Comparison of ENCODE assay signal across 24 mouse cellular contexts in genomic region chr1:53866374-53866902, GRCm38 (mm10).
A peak's percentile ranks its signal among the peaks of the same experiment; 100 is the strongest.
DNase-seq lines count a peak whose midpoint lies in the region; ATAC-seq and TF ChIP-seq lines count a peak whose summit lies in the region.
"Had no signal": no experiment of that assay in that cellular context is flagged by ENCODE, and none has a peak within 500 bp of the region (broad histone marks: within the 10 kb centered on the region; RNA-seq: fewer than 3 reads in every experiment).

No protein-coding gene starts in this region.

- H3K27ac ChIP-seq in forebrain, embryonic 11.5 days (ENCODE audit: low read depth, low read length) = no peak overlapping the region
- H3K27ac ChIP-seq in forebrain, postnatal 0 days (ENCODE audit: low read depth, low read length) = no peak overlapping the region
- peak overlapping the region; percentile 72 for H3K27ac ChIP-seq in ES-Bruce4 (ENCODE audit: insufficient read depth, low read length)
- H3K27ac ChIP-seq: embryonic facial prominence, embryonic 15.5 days; heart, embryonic 15.5 days; hindbrain, embryonic 14.5 days; kidney, postnatal 0 days; left cerebral cortex, adult 2 months; liver, embryonic 13.5 days had no signal

- H3K9ac ChIP-seq in forebrain, embryonic 11.5 days (ENCODE audit: low read length) = no peak overlapping the region
- no peak overlapping the region for H3K9ac ChIP-seq in forebrain, postnatal 0 days
- no peak overlapping the region for H3K9ac ChIP-seq in ES-Bruce4 (ENCODE audit: low read depth, poor library complexity, severe bottlenecking)
- H3K9ac ChIP-seq: embryonic facial prominence, embryonic 15.5 days; heart, embryonic 15.5 days; hindbrain, embryonic 14.5 days; liver, embryonic 13.5 days; lung, embryonic 14.5 days had no signal

- peak; percentile 89 for TF ChIP-seq EP300 in ES-Bruce4 (IDR thresholded peaks at IDR 0.05; ENCODE audit: insufficient read depth, low read depth, low read length)

- no peak for TF ChIP-seq POLR2A in ES-Bruce4 (IDR thresholded peaks at IDR 0.05; ENCODE audit: insufficient read depth, low read length)

- no peak for TF ChIP-seq CTCF in forebrain, postnatal 0 days (IDR thresholded peaks at IDR 0.05; ENCODE audit: low read depth)
- TF ChIP-seq CTCF in ES-Bruce4 (IDR thresholded peaks at IDR 0.05; ENCODE audit: low read depth, low read length) = no peak

- no peak overlapping the region for H3K4me3 ChIP-seq in forebrain, embryonic 11.5 days (ENCODE audit: low read depth, low read length)
- no peak overlapping the region for H3K4me3 ChIP-seq in forebrain, postnatal 0 days (ENCODE audit: low read depth, low read length)
- H3K4me3 ChIP-seq in ES-Bruce4 (ENCODE audit: low read depth, low read length) = no peak overlapping the region
- H3K4me3 ChIP-seq: embryonic facial prominence, embryonic 15.5 days; heart, embryonic 15.5 days; left cerebral cortex, adult 2 months; liver, embryonic 13.5 days had no signal

- H3K9me3 ChIP-seq in forebrain, embryonic 11.5 days (ENCODE audit: control insufficient read depth, low read length) = no peaks in the 10 kb centered on the region
- no peaks in the 10 kb centered on the region for H3K9me3 ChIP-seq in forebrain, postnatal 0 days (ENCODE audit: low read length)
- no peaks in the 10 kb centered on the region for H3K9me3 ChIP-seq in ES-Bruce4 (replicated peaks; ENCODE audit: control insufficient read depth, insufficient read depth, low read length, poor library complexity, severe bottlenecking)
- H3K9me3 ChIP-seq: embryonic facial prominence, embryonic 15.5 days; heart, embryonic 15.5 days; liver, embryonic 13.5 days had no signal

- WGBS in forebrain, embryonic 11.5 days = 11% methylated on average over 3 of the region's 3 CpGs
- WGBS in forebrain, postnatal 0 days = 11% methylated on average over 3 of the region's 3 CpGs

- ATAC-seq in forebrain, embryonic 11.5 days (replicated peaks; ENCODE audit: low FRiP score) = peak; percentile 67; the same call in 1 of the 2 replicates
- no peak for ATAC-seq in forebrain, postnatal 0 days
- ATAC-seq: midbrain, embryonic 16.5 days had no signal

- H3K4me1 ChIP-seq in forebrain, embryonic 11.5 days (replicated peaks; ENCODE audit: control insufficient read depth, insufficient read depth, low read length) = no peaks in the 10 kb centered on the region
- no peaks in the 10 kb centered on the region for H3K4me1 ChIP-seq in forebrain, postnatal 0 days (ENCODE audit: insufficient read depth)
- H3K4me1 ChIP-seq in ES-Bruce4 (ENCODE audit: control insufficient read depth, insufficient read depth, low read length) = peaks cover 2% of the 10 kb centered on the region
- H3K4me1 ChIP-seq: embryonic facial prominence, embryonic 15.5 days; heart, embryonic 15.5 days; liver, embryonic 13.5 days had no signal

- no peaks in the 10 kb centered on the region for H3K36me3 ChIP-seq in forebrain, embryonic 11.5 days (ENCODE audit: control insufficient read depth, insufficient read depth, low read length)
- H3K36me3 ChIP-seq in forebrain, postnatal 0 days (ENCODE audit: insufficient read depth) = no peaks in the 10 kb centered on the region; the same call in 1 of the 2 replicates
- no peaks in the 10 kb centered on the region for H3K36me3 ChIP-seq in ES-Bruce4 (ENCODE audit: control insufficient read depth, insufficient read depth, low read length, poor library complexity, severe bottlenecking)
- H3K36me3 ChIP-seq: embryonic facial prominence, embryonic 15.5 days; heart, embryonic 15.5 days; liver, embryonic 13.5 days had no signal

- no peaks in the 10 kb centered on the region for H3K27me3 ChIP-seq in forebrain, embryonic 11.5 days (ENCODE audit: control insufficient read depth, insufficient read depth, low read length)
- no peaks in the 10 kb centered on the region for H3K27me3 ChIP-seq in forebrain, postnatal 0 days (ENCODE audit: insufficient read depth, low read length)
- no peaks in the 10 kb centered on the region for H3K27me3 ChIP-seq in ES-Bruce4 (ENCODE audit: control insufficient read depth, insufficient read depth, low read length, poor library complexity, severe bottlenecking)
- H3K27me3 ChIP-seq: embryonic facial prominence, embryonic 15.5 days; heart, embryonic 15.5 days; liver, embryonic 13.5 days had no signal

- H3K4me2 ChIP-seq in forebrain, embryonic 11.5 days (ENCODE audit: low read depth, low read length, severe bottlenecking) = no peak overlapping the region
- no peak overlapping the region for H3K4me2 ChIP-seq in forebrain, postnatal 0 days (ENCODE audit: low read depth)
- H3K4me2 ChIP-seq: embryonic facial prominence, embryonic 15.5 days; heart, embryonic 15.5 days; hindbrain, embryonic 14.5 days; liver, embryonic 13.5 days; lung, embryonic 14.5 days had no signal

- DNase-seq in forebrain, embryonic 11.5 days (ENCODE audit: low spot score) = no peak
- no peak for DNase-seq in forebrain, postnatal 0 days
- DNase-seq in R1 (ENCODE audit: low read depth, low spot score) = peak; percentile 89
- DNase-seq in embryo, embryonic 9.5 days (ENCODE audit: extremely low spot score) = peak; percentile 14
- no peak for DNase-seq in lung, adult 18-20 months
- DNase-seq in urinary bladder, postnatal 14 days (ENCODE audit: low spot score) = no peak
- no peak for DNase-seq in layer of hippocampus, postnatal 10 days (ENCODE audit: low spot score in 2 of 2)
- DNase-seq: adrenal gland, adult 2 months; cerebellum, adult 8-10 months; heart, postnatal 36 days; kidney, adult 2 months; layer of hippocampus, adult 9-11 months; liver, embryonic 13.5 days; lung, embryonic 14.5 days; right cerebral cortex, postnatal 14 days; spleen, adult 18-20 months; thymus, postnatal 14 days had no signal

Comparison
In these comparisons a context has a peak if more than half of its experiments do, and no peak if none do; other contexts are left out.
1. DNase-seq: peak in R1 (single experiment) and embryo, embryonic 9.5 days (single experiment); none in forebrain, embryonic 11.5 days (single experiment), forebrain, postnatal 0 days (single experiment), lung, adult 18-20 months (0 of 2), urinary bladder, postnatal 14 days (single experiment) and layer of hippocampus, postnatal 10 days (0 of 2).